Comparison of ENCODE assay signal across 24 mouse cellular contexts in genomic region chr7:62388291-62388690, GRCm38 (mm10). TPM values are rescaled to one million over a fixed set of nuclear protein-coding genes. Genes with fewer than 3 reads are reported as not detected.
A peak's percentile ranks its signal among the peaks of the same experiment; 100 is the strongest.
DNase-seq lines count a peak whose midpoint lies in the region; ATAC-seq and TF ChIP-seq lines count a peak whose summit lies in the region.
"Had no signal": no experiment of that assay in that cellular context is flagged by ENCODE, and none has a peak within 500 bp of the region (broad histone marks: within the 10 kb centered on the region; RNA-seq: fewer than 3 reads in every experiment).

No protein-coding gene starts in this region.

- no peaks in the 10 kb centered on the region for H3K36me3 ChIP-seq in hindbrain, embryonic 14.5 days (replicated peaks; ENCODE audit: control insufficient read depth, insufficient read depth)
- no peaks in the 10 kb centered on the region for H3K36me3 ChIP-seq in hindbrain, embryonic 16.5 days (ENCODE audit: control insufficient read depth, insufficient read depth, low read length)
- H3K36me3 ChIP-seq in lung, postnatal 0 days (ENCODE audit: insufficient read depth, low read length), result no peaks in the 10 kb centered on the region
- no peaks in the 10 kb centered on the region for H3K36me3 ChIP-seq in intestine, embryonic 16.5 days (ENCODE audit: control insufficient read depth, insufficient read depth, low read length)
- H3K36me3 ChIP-seq: G1E; heart, embryonic 15.5 days; limb, embryonic 10.5 days; neural tube, embryonic 12.5 days; stomach, embryonic 15.5 days had no signal

- WGBS in hindbrain, embryonic 14.5 days, result 48% methylated on average over 4 of the region's 4 CpGs
- WGBS in hindbrain, embryonic 16.5 days, result 48% methylated on average over 4 of the region's 4 CpGs
- WGBS in lung, postnatal 0 days, result 43% methylated on average over 4 of the region's 4 CpGs
- 37% methylated on average over 4 of the region's 4 CpGs for WGBS in intestine, embryonic 16.5 days

- peak; percentile 52 for DNase-seq in hindbrain, embryonic 14.5 days (ENCODE audit: low spot score)
- peak; percentile 10 for DNase-seq in lung, postnatal 0 days (ENCODE audit: low spot score)
- DNase-seq in lung, postnatal 14 days, result no peak
- DNase-seq in MN1 (ENCODE audit: low spot score), result peak; percentile 41
- DNase-seq in retina, embryonic 14.5 days (ENCODE audit: low spot score), result peak; percentile 35
- no peak for DNase-seq in kidney, postnatal 4 days
- DNase-seq: adrenal gland, adult 2 months; cerebellum, adult 9-10 months; gastrocnemius, postnatal 14 days; kidney, adult 11 months; liver, postnatal 0 days; lung, postnatal 4 days; right cerebral cortex, postnatal 14 days; spleen, adult 18-20 months; thymus, adult 2 months had no signal

- H3K4me2 ChIP-seq in hindbrain, embryonic 14.5 days (replicated peaks), result no peak overlapping the region
- H3K4me2 ChIP-seq in hindbrain, embryonic 16.5 days (ENCODE audit: low read length), result no peak overlapping the region
- no peak overlapping the region for H3K4me2 ChIP-seq in lung, postnatal 0 days (replicated peaks; ENCODE audit: low read depth, low read length)
- H3K4me2 ChIP-seq in intestine, embryonic 16.5 days (ENCODE audit: low read depth, low read length), result no peak overlapping the region
- H3K4me2 ChIP-seq: heart, embryonic 15.5 days; neural tube, embryonic 12.5 days; stomach, embryonic 15.5 days had no signal

- no peak for TF ChIP-seq EP300 in lung, postnatal 0 days (IDR thresholded peaks at IDR 0.05)

- no peak overlapping the region for H3K27ac ChIP-seq in hindbrain, embryonic 14.5 days
- no peak overlapping the region for H3K27ac ChIP-seq in hindbrain, embryonic 16.5 days (ENCODE audit: low read depth, low read length)
- no peak overlapping the region for H3K27ac ChIP-seq in lung, postnatal 0 days (ENCODE audit: low read length)
- no peak overlapping the region for H3K27ac ChIP-seq in intestine, embryonic 16.5 days (ENCODE audit: low read length)
- H3K27ac ChIP-seq: heart, embryonic 15.5 days; limb, embryonic 10.5 days; neural tube, embryonic 12.5 days; stomach, embryonic 15.5 days had no signal

- H3K9me3 ChIP-seq in hindbrain, embryonic 14.5 days (ENCODE audit: control insufficient read depth, low read length), result 0 out of 2 replicates have a peak, but pooled peaks cover 3% of the 10 kb centered on the region
- 0 out of 2 replicates have a peak, but pooled peaks cover 2% of the 10 kb centered on the region for H3K9me3 ChIP-seq in hindbrain, embryonic 16.5 days (ENCODE audit: control insufficient read depth, low read length)
- no peaks in the 10 kb centered on the region for H3K9me3 ChIP-seq in lung, postnatal 0 days (ENCODE audit: low read length)
- no peaks in the 10 kb centered on the region for H3K9me3 ChIP-seq in intestine, embryonic 16.5 days (ENCODE audit: control insufficient read depth, low read length)
- H3K9me3 ChIP-seq: G1E; heart, embryonic 15.5 days; limb, embryonic 10.5 days; neural tube, embryonic 12.5 days; stomach, embryonic 15.5 days had no signal

- peak; percentile 46 for TF ChIP-seq CTCF in lung, postnatal 0 days (IDR thresholded peaks at IDR 0.05)

- no peak overlapping the region for H3K4me3 ChIP-seq in hindbrain, embryonic 14.5 days (replicated peaks; ENCODE audit: low read length)
- no peak overlapping the region for H3K4me3 ChIP-seq in hindbrain, embryonic 16.5 days (ENCODE audit: low read length)
- H3K4me3 ChIP-seq in lung, postnatal 0 days (ENCODE audit: low read depth, low read length), result no peak overlapping the region
- H3K4me3 ChIP-seq in intestine, embryonic 16.5 days (ENCODE audit: low read length), result no peak overlapping the region
- H3K4me3 ChIP-seq: heart, embryonic 15.5 days; limb, embryonic 10.5 days; neural tube, embryonic 12.5 days; stomach, embryonic 15.5 days had no signal

- no peaks in the 10 kb centered on the region for H3K27me3 ChIP-seq in hindbrain, embryonic 14.5 days (ENCODE audit: control insufficient read depth, insufficient read depth, low read length)
- H3K27me3 ChIP-seq in hindbrain, embryonic 16.5 days (replicated peaks; ENCODE audit: control insufficient read depth, insufficient read depth, low read length), result no peaks in the 10 kb centered on the region
- H3K27me3 ChIP-seq in lung, postnatal 0 days (replicated peaks; ENCODE audit: insufficient read depth, low read length), result no peaks in the 10 kb centered on the region
- H3K27me3 ChIP-seq in intestine, embryonic 16.5 days (replicated peaks; ENCODE audit: control insufficient read depth, insufficient read depth, low read length), result no peaks in the 10 kb centered on the region
- H3K27me3 ChIP-seq: heart, embryonic 15.5 days; neural tube, embryonic 12.5 days; stomach, embryonic 15.5 days had no signal

- H3K4me1 ChIP-seq in hindbrain, embryonic 14.5 days (replicated peaks; ENCODE audit: control insufficient read depth, insufficient read depth, low read length), result no peaks in the 10 kb centered on the region
- H3K4me1 ChIP-seq in hindbrain, embryonic 16.5 days (ENCODE audit: control insufficient read depth, insufficient read depth, low read depth, low read length), result no peaks in the 10 kb centered on the region
- no peaks in the 10 kb centered on the region for H3K4me1 ChIP-seq in lung, postnatal 0 days (ENCODE audit: insufficient read depth, low read depth, low read length)
- H3K4me1 ChIP-seq in intestine, embryonic 16.5 days (ENCODE audit: control insufficient read depth, insufficient read depth, low read length), result no peaks in the 10 kb centered on the region
- H3K4me1 ChIP-seq: heart, embryonic 15.5 days; limb, embryonic 10.5 days; neural tube, embryonic 12.5 days; stomach, embryonic 15.5 days had no signal

- H3K9ac ChIP-seq in hindbrain, embryonic 14.5 days, result no peak overlapping the region
- no peak overlapping the region for H3K9ac ChIP-seq in hindbrain, embryonic 16.5 days (ENCODE audit: low read depth, low read length)
- no peak overlapping the region for H3K9ac ChIP-seq in lung, postnatal 0 days (replicated peaks; ENCODE audit: low read depth)
- H3K9ac ChIP-seq in intestine, embryonic 16.5 days (ENCODE audit: low read depth, low read length), result no peak overlapping the region
- H3K9ac ChIP-seq: heart, embryonic 15.5 days; liver, postnatal 0 days; neural tube, embryonic 12.5 days; stomach, embryonic 15.5 days had no signal

- ATAC-seq in hindbrain, embryonic 14.5 days (ENCODE audit: low FRiP score), result no peak
- ATAC-seq in hindbrain, embryonic 16.5 days, result no peak
- ATAC-seq in lung, postnatal 0 days, result no peak
- ATAC-seq in intestine, embryonic 16.5 days, result no peak
- ATAC-seq: CD4-positive, CD25-positive, alpha-beta regulatory T cell, adult 4 months; liver, postnatal 0 days had no signal

RNA-seq across cellular contexts. Expression of gene Magel2, which starts 11.5 kb away (rescaled TPM):
- polyA plus RNA-seq in hindbrain, embryonic 14.5 days (2014; fragmentation: Nextera tagmentation; extraction: Ambion mirVana), result 17.2 and 17.6 TPM in 2 replicates
- 13.7 and 18.9 TPM in 2 replicates for polyA plus RNA-seq in hindbrain, embryonic 16.5 days (2015; fragmentation: Nextera tagmentation; extraction: Ambion mirVana)
- polyA plus RNA-seq in lung, postnatal 0 days (2015; fragmentation: Nextera tagmentation; extraction: Ambion mirVana), result 0.30 and 0.33 TPM in 2 replicates
- polyA plus RNA-seq in intestine, embryonic 16.5 days (2015; fragmentation: Nextera tagmentation; extraction: Ambion mirVana), result 0.50 and 0.59 TPM in 2 replicates
- polyA plus RNA-seq: CD4-positive, CD25-positive, alpha-beta regulatory T cell, adult 4 months; G1E; liver, adult 2 months; liver, postnatal 0 days had no signal

RNA-seq across cellular contexts. Expression of gene Mkrn3, which starts 31.6 kb away (rescaled TPM):
- polyA plus RNA-seq in hindbrain, embryonic 14.5 days (2014; fragmentation: Nextera tagmentation; extraction: Ambion mirVana), result 20.4 and 22.2 TPM in 2 replicates
- polyA plus RNA-seq in hindbrain, embryonic 16.5 days (2015; fragmentation: Nextera tagmentation; extraction: Ambion mirVana), result 21.1 and 23.8 TPM in 2 replicates
- polyA plus RNA-seq in lung, postnatal 0 days (2015; fragmentation: Nextera tagmentation; extraction: Ambion mirVana), result 2.2 and 2.8 TPM in 2 replicates
- polyA plus RNA-seq in intestine, embryonic 16.5 days (2015; fragmentation: Nextera tagmentation; extraction: Ambion mirVana), result 2.9 and 3.1 TPM in 2 replicates
- polyA plus RNA-seq: CD4-positive, CD25-positive, alpha-beta regulatory T cell, adult 4 months had no signal

RNA-seq across cellular contexts. Expression of gene Ndn, which starts 41.9 kb away (rescaled TPM):
- polyA plus RNA-seq in hindbrain, embryonic 14.5 days (2014; fragmentation: Nextera tagmentation; extraction: Ambion mirVana), result 536 and 618 TPM in 2 replicates
- polyA plus RNA-seq in hindbrain, embryonic 16.5 days (2015; fragmentation: Nextera tagmentation; extraction: Ambion mirVana), result 620 and 640 TPM in 2 replicates
- 34.7 and 36.6 TPM in 2 replicates for polyA plus RNA-seq in lung, postnatal 0 days (2015; fragmentation: Nextera tagmentation; extraction: Ambion mirVana)
- 48.6 and 52.0 TPM in 2 replicates for polyA plus RNA-seq in intestine, embryonic 16.5 days (2015; fragmentation: Nextera tagmentation; extraction: Ambion mirVana)
- polyA plus RNA-seq: CD4-positive, CD25-positive, alpha-beta regulatory T cell, adult 4 months had no signal

Comparison
In these comparisons a context has a peak if more than half of its experiments do, and no peak if none do; other contexts are left out.
1. DNase-seq: peak in hindbrain, embryonic 14.5 days (single experiment), lung, postnatal 0 days (single experiment), MN1 (single experiment) and retina, embryonic 14.5 days (single experiment); none in lung, postnatal 14 days (single experiment) and kidney, postnatal 4 days (0 of 2).
2. RNA of gene Ndn, which starts 41.9 kb away (polyA plus RNA-seq): 620 to 640 TPM in hindbrain, embryonic 16.5 days and 536 to 618 TPM in hindbrain, embryonic 14.5 days; 48.6 to 52.0 TPM in intestine, embryonic 16.5 days and 34.7 to 36.6 TPM in lung, postnatal 0 days; every median in the first group is over 10 times any median in the second.